Mouse (Mus musculus) layer of hippocampus, adult 2 months (tissue): ENCODE data around the gene Egln2. TPM values are rescaled to one million over a fixed set of nuclear protein-coding genes. Genes with fewer than 3 reads are reported as not detected.
A peak's percentile ranks its signal among the peaks of the same experiment; 100 is the strongest.

Experiments
- DNase-seq, 2 experiments: peaks; one replicate each; pipeline ENCODE4 v3.0.0; 2022; ENCODE audit warnings: low spot score in 2 of 2
- H3K27ac ChIP-seq: fragments of 200-600 bp; 2 replicates; pipeline ENCODE4 v1.8.1; 2022
- H3K4me3 ChIP-seq: fragments of 200-600 bp; 2 replicates; pipeline ENCODE4 v1.8.1; 2022; ENCODE audit warnings: mild to moderate bottlenecking
- CTCF ChIP-seq: fragments of 200-600 bp; conservative IDR thresholded peaks from 2 replicates; pipeline ENCODE4 v1.8.1; 2022; ENCODE audit warnings: antibody characterized with exemption, mild to moderate bottlenecking, moderate library complexity
- long read RNA-seq, 2 experiments: library from polyadenylated mRNA; stranded (forward); transcript quantifications; one replicate each; pipeline ENCODE4 v2.0.0; 2021; ENCODE audit warnings: borderline mapping rate in 2 of 2
- total RNA-seq, 2 experiments: library from RNA; stranded (reverse); gene quantifications; 2 replicates each; pipeline ENCODE4 v1.2.3; 2021

Egln2 gene
- 100 to 1,000 TPM in 1 of 2 experiments, 10 to 100 TPM in 1; 97.4 to 103 TPM for total RNA-seq
- long read RNA-seq, experiment 1, transcript Egln2-202 (6 exons, 1,756 nt) = minor isoform, 6 of 172 reads
- long read RNA-seq, experiment 1, transcript Egln2-201 (6 exons, 2,107 nt) = major isoform, 130 of 172 reads
- long read RNA-seq, experiment 1, partial matches to known transcripts = 18 of 172 reads
- long read RNA-seq, experiment 1, other reads (novel, unspliced or antisense) = 18 of 172 reads
- long read RNA-seq, experiment 2, transcript Egln2-201 (6 exons, 2,107 nt) = major isoform, 149 of 176 reads
- long read RNA-seq, experiment 2, partial matches to known transcripts = 6 of 176 reads
- long read RNA-seq, experiment 2, other reads (novel, unspliced or antisense) = 19 of 176 reads

DNA sequence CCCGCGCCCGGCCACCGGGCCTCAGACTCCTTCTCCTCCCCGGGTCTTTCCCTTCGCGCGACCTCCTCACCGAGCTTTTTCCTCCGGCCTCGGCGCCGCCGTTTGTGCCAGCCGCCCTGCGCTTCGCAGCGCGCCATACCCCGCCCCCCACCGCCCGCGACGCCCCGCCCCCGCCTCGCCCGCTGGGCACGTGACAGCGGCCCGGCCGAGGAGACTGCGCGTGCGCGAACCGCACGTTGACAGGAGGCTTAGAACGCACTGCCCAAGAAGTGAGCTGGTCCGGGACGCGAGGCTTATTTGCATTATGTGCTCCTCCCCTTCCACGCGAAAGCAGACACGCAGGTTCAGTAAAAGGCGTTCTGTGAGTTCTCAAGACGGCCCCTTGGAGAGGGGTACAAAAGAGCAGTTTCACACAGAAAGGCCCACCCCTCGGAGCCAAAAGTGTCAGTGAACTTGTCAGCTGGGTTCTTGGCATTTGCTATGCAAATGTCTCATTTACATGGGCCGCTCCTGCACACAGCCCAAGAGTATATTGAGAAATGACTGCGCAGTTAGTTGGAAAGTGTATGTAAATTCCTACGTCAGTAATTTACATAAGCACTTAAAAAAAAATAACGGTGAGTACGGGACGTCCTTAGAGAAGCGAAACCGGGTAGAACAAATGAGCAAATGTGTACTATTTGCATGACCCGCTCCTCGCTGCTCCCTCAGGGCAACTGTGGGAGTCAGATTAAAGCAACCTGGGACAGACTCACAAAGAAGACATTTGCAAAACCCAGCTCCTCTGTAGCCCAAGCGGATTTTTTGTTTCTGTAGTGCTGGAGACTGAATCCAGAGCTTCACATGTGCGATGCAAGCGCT, at the start of gene Egln2:
Gene Egln2 (minus strand): TSS at position 189 of the 861 bp plus-strand sequence.
- Histone ChIP-seq H3K4me3 (peak within 1 kb of the TSS; percentile 91), H3K27ac (peak within 1 kb of the TSS; percentile 99)
- DNase-seq = peak; percentile 94 to 95
- no peak for TF ChIP-seq CTCF

DNA sequence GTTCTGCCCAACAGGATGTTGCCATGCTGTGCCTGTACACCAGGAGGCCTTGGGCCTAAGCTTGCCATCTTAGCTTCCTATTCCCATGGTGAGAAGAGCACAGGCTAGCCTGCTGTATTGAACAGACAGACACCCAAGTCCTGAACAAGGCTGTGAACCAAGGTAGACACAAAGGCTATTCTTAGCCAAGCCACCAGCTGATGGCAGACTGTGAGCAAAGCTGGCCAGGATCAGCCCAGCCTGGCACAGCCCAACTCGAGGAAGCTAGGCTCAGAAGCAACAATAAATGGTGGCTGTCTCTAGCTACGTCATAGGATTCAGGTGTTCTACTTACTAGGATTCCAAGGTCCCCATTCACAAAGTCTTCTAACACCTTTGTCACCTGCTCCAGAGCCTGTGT, 46.0 kb upstream of the Egln2 start:
- Histone ChIP-seq H3K4me3 (no peak overlapping the region), H3K27ac (no peak overlapping the region)
- DNase-seq = no peak
- no peak for TF ChIP-seq CTCF

DNA sequence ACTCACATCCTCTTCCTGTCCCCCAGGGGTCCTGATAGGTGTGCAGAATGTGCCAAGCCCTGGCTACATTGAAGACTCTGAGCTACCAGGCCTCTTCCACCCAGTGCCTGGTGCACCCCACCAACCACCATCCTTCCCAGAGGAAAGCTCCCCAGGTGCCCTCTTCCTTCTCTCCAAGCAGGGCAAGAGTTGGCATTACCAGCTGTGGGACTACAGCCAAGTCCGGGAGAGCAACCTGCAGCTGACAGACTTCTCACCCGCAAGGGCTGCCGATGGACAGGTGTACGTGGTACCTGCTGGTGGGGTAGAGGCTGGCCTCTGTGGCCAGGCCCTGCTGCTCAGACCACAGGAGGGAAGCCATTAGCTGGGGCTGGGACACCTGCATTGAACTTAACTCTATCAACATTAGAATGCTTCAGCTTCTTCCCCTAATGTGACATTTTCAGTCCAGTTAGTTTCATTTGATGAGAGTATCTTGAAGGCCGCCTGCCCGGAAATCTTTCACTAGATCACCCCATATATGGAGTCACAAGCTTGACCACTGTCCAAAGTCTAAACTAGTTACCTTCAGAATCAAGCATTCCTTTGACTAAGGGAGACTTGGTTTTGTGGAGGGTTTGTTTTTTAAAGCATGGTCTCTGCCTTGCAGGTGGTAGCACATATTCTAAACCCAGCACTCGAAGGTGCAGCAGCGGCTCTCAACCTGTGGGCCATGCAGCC, 37.3 kb upstream of the Egln2 start:
- DNase-seq = no peak
- TF ChIP-seq CTCF = no peak
- H3K27ac ChIP-seq = no peak overlapping the region
- no peak overlapping the region for H3K4me3 ChIP-seq

DNA sequence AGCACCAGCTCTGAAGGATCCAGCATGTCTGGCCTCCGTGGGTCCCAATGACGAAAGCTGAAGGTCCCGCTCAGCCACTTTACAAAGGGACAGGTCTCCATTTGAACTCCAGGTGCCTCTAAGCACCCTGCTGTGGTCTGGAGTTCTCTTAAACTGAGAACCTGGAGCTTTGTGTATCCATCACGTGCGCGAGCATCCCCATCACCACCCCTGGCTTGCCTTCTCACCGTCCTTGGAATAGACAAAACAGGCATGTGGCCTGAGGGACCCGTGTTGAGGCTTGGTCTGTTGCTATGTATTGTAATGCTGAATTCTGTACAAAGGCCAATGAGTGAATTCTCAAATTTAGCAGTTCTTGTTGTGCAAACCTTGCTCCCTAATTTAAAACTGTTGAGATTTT, 32.2 kb upstream of the Egln2 start:
- no peak overlapping the region for H3K4me3 ChIP-seq
- TF ChIP-seq CTCF = no peak
- DNase-seq = no peak
- no peak overlapping the region for H3K27ac ChIP-seq

DNA sequence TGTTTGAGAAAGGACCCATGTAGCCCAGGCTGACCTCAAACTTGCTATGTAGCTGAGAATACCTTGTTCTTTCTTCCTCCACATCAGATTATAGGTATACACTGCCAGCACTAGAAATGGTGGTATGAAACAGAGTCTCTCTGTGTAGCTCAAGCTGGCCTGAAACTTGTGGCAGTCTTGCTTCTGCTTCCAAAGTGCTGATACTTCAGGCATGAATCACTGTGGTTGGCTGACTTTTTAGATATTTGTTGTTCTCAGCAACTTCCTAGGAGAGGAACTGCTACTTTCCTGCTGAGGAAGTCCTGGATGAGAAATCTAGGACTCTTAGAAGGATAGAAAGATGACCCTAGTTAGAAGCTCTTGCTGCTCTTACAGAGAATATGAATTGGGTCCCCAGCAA, 31.8 kb upstream of the Egln2 start:
- no peak for DNase-seq
- TF ChIP-seq CTCF = no peak
- Histone ChIP-seq H3K4me3 (no peak overlapping the region), H3K27ac (no peak overlapping the region)

DNA sequence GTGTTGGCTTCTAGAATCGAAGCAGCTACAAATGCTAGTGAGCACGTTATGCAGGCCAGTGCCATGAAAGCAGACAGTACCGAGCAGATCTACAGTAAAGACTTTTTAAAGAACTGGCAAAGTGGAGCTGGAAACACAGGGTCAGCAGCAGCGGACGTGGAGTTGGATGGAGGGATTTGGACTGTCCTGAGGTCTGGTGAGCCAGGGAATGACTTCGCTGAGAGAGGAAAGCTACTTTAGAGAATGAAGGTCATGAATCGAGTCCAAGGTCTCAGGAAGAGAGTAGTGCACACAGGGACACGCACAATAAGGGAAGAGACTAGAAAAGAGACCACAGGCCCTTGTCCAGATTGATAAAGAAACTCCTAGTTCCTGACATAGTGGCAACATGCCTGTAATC, 31.0 kb upstream of the Egln2 start:
- H3K4me3 ChIP-seq = no peak overlapping the region
- no peak for DNase-seq
- H3K27ac ChIP-seq = no peak overlapping the region
- TF ChIP-seq CTCF = no peak

DNA sequence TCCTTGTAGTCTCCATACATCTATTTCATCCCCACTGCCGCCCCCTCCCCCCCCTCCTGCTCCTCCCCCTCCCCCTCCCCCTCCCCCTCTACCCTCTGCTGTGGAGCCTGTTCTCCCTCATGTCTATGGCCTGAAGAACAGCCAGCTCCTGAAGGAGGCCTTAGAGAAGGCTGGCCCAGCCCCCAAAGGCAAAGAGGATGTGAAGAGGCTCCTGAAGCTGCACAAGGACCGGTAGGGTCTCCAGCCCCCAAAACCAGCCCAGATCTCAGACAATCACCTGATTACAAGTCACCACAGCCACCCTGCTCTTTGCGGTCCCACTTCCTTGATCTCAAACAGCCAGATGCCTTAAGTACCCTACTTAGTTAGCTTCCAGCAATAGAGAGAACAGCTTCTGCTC, 30.5 kb upstream of the Egln2 start:
- DNase-seq = no peak
- no peak overlapping the region for H3K4me3 ChIP-seq
- H3K27ac ChIP-seq = no peak overlapping the region
- TF ChIP-seq CTCF = no peak

DNA sequence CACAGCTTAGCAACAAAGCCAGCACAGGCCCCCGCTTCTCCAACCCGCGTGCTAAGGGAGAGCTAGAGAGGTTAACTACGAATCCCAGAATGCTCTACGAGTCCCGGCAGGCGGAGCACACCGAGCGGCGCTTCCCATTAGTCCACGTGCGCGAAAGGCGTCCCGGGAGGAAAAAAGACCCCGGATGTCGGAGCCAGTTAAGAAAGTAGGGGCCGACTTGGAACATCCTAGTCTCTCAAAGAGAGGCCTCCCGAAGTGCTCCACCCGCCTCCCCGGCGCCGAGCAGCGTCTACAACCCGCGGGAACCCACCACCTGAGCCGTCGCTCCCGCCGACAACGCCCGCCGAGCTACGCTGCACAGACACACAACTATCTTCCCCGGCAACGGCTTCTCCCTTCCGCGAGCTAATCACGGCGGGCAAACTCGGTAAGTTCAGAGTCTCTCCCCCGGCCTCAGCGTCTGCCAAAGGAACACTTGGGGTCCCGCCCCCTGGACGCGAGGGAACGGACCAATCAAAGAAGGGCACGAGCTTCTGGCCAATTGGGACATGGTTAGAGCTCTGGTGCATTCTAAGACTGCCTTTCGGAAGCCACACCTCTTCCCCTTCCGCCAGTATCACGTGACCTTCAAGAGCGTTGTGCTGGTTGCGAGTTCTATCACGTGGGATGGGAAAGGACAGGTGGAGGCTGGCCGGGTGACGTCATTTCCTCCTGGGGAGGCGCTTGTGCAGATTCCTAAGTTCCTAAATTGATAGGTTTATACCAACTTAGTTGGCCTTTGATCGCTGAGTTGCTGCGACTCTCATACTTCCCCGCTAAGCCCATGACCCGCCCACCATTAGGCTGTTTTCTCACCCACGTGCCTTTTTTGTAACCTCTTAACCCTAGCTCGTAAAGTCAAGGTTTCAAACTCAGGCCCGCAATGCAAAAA, 29.3 kb upstream of the Egln2 start, which contains the start of the genes BC024978 and Snrpa:
Gene BC024978 (plus strand): TSS at position 101 of the 931 bp plus-strand sequence.
Gene Snrpa (minus strand): TSS at position 591 of the 931 bp plus-strand sequence.
- Histone ChIP-seq H3K27ac (peak within 1 kb of the TSS; percentile 96), H3K4me3 (peak within 1 kb of the TSS; percentile 56)
- no peak for TF ChIP-seq CTCF
- peak; percentile 97 to 99 for DNase-seq

DNA sequence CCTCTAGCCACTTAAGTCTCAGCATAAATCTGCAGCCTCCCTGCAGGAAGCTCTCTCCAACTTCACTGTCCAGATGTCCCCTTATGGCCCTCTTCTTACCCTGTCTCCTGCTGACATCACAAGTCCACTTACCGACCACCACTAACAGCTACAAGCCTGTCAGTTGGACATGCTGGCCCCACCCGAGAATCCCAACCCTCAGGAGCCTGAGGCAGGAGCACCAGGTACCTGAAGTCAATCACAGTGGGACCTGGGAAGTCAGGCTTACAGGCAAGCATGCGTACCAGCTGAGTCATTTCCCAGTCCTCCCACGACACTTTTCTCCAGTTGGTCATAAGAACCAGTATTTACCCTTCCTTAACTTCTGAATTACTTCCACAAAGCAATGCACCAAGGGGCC, 27.1 kb upstream of the Egln2 start:
- H3K27ac ChIP-seq = no peak overlapping the region
- H3K4me3 ChIP-seq = no peak overlapping the region
- no peak for TF ChIP-seq CTCF
- no peak for DNase-seq

DNA sequence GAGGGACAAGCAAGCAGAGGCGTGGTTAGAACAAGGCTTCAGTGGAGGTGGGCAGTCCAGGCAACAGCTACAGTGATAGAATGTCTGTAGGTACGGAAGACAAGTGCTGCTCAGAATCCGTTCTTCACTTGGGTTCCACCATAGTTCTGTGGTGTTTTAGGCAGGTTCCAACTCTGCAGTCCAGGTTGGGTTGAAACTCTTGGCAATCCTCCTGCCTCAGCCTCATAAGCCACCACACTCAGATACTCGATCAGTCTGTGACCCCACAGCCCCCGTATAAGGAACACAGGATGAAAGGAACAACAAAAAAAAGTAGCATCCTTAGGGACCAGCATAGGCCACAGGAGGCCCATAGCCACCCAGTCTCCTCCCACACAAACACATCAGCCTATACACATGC, 25.8 kb upstream of the Egln2 start:
- no peak for TF ChIP-seq CTCF
- H3K4me3 ChIP-seq = no peak overlapping the region
- no peak overlapping the region for H3K27ac ChIP-seq
- DNase-seq = no peak

DNA sequence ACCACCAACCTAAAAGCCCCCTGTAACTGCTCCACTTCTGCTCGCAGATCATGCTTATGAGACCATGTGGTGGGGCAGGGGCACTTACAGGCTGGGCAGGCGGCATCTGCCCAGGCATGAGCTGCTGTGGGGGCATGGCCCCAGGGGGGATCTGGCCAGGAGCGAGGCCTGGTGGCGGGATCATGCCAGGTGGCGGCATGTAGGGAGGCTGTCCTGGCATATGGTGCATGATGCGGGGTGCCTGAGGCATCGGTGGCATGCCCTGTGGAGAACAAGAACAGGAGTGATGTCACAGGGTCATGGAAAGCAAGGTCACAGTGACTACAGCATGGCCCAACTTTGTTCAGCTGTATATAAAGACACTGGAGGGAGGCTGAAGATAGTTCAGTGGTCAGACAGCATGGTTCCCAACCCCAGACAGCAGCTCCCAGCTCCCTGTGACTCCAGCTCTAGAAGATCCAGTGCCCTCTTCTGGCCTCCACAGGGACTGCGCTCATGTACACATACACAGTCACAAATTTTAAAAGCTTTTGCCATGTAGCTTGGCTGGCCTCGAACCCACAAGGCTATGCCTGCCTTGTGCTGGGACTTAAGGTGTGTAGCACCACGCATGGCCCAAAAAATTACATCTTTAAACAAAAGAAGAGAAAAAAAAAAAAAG, 22.8 kb upstream of the Egln2 start:
- H3K4me3 ChIP-seq = no peak overlapping the region
- TF ChIP-seq CTCF = peak; percentile 62
- DNase-seq = no peak
- H3K27ac ChIP-seq = no peak overlapping the region
